12 mouse cellular contexts compared by ENCODE assay signal in the genomic region with DNA sequence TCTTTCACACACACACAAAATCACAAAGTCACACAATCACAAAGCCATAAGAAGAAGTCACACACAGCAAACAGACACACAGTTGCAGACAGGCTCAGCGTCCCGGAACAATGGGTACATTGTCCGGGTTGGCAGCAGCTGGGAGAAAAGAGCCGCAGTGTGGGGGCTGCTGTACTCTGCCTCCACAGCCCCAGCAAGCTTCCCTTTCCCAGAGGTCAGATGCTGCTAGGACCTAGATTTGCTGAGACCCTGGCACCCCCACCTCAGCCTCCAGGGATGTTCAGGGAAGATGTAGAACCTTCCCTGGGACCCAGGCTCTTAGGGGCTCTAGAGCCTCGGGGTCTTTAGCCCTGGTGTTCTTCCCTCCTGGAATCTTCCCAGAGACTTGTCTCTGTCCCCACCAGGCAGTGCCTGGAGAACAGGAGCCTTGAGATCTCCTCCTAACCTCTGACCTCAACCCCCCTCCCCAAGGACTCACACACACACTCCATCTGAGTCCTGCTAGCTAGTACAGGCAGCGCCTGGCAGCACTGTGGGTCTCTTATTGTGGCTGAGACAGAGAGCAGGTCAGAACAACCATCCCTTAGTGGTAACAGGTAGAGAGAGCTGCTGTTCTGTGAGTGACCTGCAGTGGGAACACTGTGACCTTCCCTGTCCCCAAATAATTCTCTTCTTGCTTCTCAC. TPM values are rescaled to one million over a fixed set of nuclear protein-coding genes. Genes with fewer than 3 reads are reported as not detected.
DNase-seq lines count a peak whose midpoint lies in the region; ATAC-seq lines count a peak whose summit lies in the region.
"Had no signal": no experiment of that assay in that cellular context is flagged by ENCODE, and none has a peak within 500 bp of the region (broad histone marks: within the 10 kb centered on the region; RNA-seq: fewer than 3 reads in every experiment).

No protein-coding gene starts in this region.

- WGBS in heart, embryonic 14.5 days, result 59% methylated on average over 6 of the region's 6 CpGs
- 58% methylated on average over 6 of the region's 6 CpGs for WGBS in heart, embryonic 11.5 days (ENCODE audit: insufficient replicate concordance)
- 16% methylated on average over 6 of the region's 6 CpGs for WGBS in embryonic facial prominence, embryonic 10.5 days
- 8% methylated on average over 6 of the region's 6 CpGs for WGBS in hindbrain, embryonic 15.5 days
- WGBS in neural tube, embryonic 12.5 days, result 17% methylated on average over 6 of the region's 6 CpGs

- peak; percentile 51 for DNase-seq in embryonic facial prominence, embryonic 10.5 days (ENCODE audit: low spot score)
- DNase-seq in spleen, adult 12 weeks (ENCODE audit: low spot score), result no peak
- no peak for DNase-seq in kidney, postnatal 36 days
- DNase-seq: heart, adult 18-20 months; kidney, adult 9 months; lung, postnatal 14 days had no signal

- no peaks in the 10 kb centered on the region for H3K9me3 ChIP-seq in heart, embryonic 14.5 days (ENCODE audit: control insufficient read depth, low read length)
- H3K9me3 ChIP-seq in heart, embryonic 11.5 days (replicated peaks; ENCODE audit: control insufficient read depth, low read length), result no peaks in the 10 kb centered on the region
- H3K9me3 ChIP-seq in embryonic facial prominence, embryonic 10.5 days, result no peaks in the 10 kb centered on the region
- no peaks in the 10 kb centered on the region for H3K9me3 ChIP-seq in hindbrain, embryonic 15.5 days
- no peaks in the 10 kb centered on the region for H3K9me3 ChIP-seq in neural tube, embryonic 12.5 days

- H3K27me3 ChIP-seq in heart, embryonic 14.5 days (ENCODE audit: control insufficient read depth, insufficient read depth, low read length), result no peaks in the 10 kb centered on the region
- no peaks in the 10 kb centered on the region for H3K27me3 ChIP-seq in heart, embryonic 11.5 days (ENCODE audit: control insufficient read depth, insufficient read depth, low read length)
- no peaks in the 10 kb centered on the region for H3K27me3 ChIP-seq in embryonic facial prominence, embryonic 10.5 days (replicated peaks; ENCODE audit: low read depth, poor library complexity, severe bottlenecking)
- no peaks in the 10 kb centered on the region for H3K27me3 ChIP-seq in hindbrain, embryonic 15.5 days
- H3K27me3 ChIP-seq in neural tube, embryonic 12.5 days (replicated peaks), result no peaks in the 10 kb centered on the region

- H3K36me3 ChIP-seq in heart, embryonic 14.5 days (ENCODE audit: control insufficient read depth, insufficient read depth, low read length), result peaks cover 16% of the 10 kb centered on the region
- H3K36me3 ChIP-seq in heart, embryonic 11.5 days (ENCODE audit: control insufficient read depth, insufficient read depth, low read length), result peaks cover 1% of the 10 kb centered on the region; the same call in 1 of the 2 replicates
- H3K36me3 ChIP-seq in embryonic facial prominence, embryonic 10.5 days (replicated peaks), result peaks cover 24% of the 10 kb centered on the region
- peaks cover 7% of the 10 kb centered on the region for H3K36me3 ChIP-seq in hindbrain, embryonic 15.5 days
- H3K36me3 ChIP-seq in neural tube, embryonic 12.5 days, result peaks cover 14% of the 10 kb centered on the region

- no peak for ATAC-seq in heart, embryonic 14.5 days (ENCODE audit: insufficient number of reproducible peaks, insufficient read depth, low FRiP score, low read depth)
- no peak for ATAC-seq in heart, embryonic 11.5 days (replicated peaks; ENCODE audit: insufficient number of reproducible peaks, low FRiP score, low TSS enrichment)
- ATAC-seq in hindbrain, embryonic 15.5 days (ENCODE audit: low FRiP score, low read depth), result no peak
- no peak for ATAC-seq in neural tube, embryonic 12.5 days (ENCODE audit: low FRiP score, low read depth)
- ATAC-seq in inflammation-experienced regulatory T-cells, adult 6 months, result no peak

- H3K9ac ChIP-seq in heart, embryonic 14.5 days (ENCODE audit: low read length), result 0 out of 2 replicates have a peak overlapping the region, but pooled peaks have one; percentile 11
- H3K9ac ChIP-seq in heart, embryonic 11.5 days (ENCODE audit: low read depth, low read length), result no peak overlapping the region
- H3K9ac ChIP-seq in hindbrain, embryonic 15.5 days, result no peak overlapping the region
- 0 out of 2 replicates have a peak overlapping the region, but pooled peaks have one; percentile 17 for H3K9ac ChIP-seq in neural tube, embryonic 12.5 days

- no peak overlapping the region for H3K4me2 ChIP-seq in heart, embryonic 14.5 days (ENCODE audit: low read length)
- H3K4me2 ChIP-seq in heart, embryonic 11.5 days, result no peak overlapping the region
- H3K4me2 ChIP-seq in hindbrain, embryonic 15.5 days, result no peak overlapping the region
- peak overlapping the region; percentile 27 for H3K4me2 ChIP-seq in neural tube, embryonic 12.5 days (replicated peaks)

- H3K4me3 ChIP-seq in heart, embryonic 14.5 days (ENCODE audit: control insufficient read depth in 1 of 2, insufficient read depth in 1 of 2, low read depth in 1 of 2, low read length in 2 of 2), result no peak overlapping the region
- H3K4me3 ChIP-seq in heart, embryonic 11.5 days (ENCODE audit: low read depth, low read length), result no peak overlapping the region
- peak overlapping the region; percentile 83 for H3K4me3 ChIP-seq in embryonic facial prominence, embryonic 10.5 days
- no peak overlapping the region for H3K4me3 ChIP-seq in hindbrain, embryonic 15.5 days
- no peak overlapping the region for H3K4me3 ChIP-seq in neural tube, embryonic 12.5 days

- H3K27ac ChIP-seq in heart, embryonic 14.5 days (replicated peaks in 1 of 2; ENCODE audit: control insufficient read depth in 1 of 2, insufficient read depth in 1 of 2, low read depth in 2 of 2, low read length in 2 of 2), result peak overlapping the region in 1 of 2 experiments; percentile 12; a peak in 1 of 4 replicates
- no peak overlapping the region for H3K27ac ChIP-seq in heart, embryonic 11.5 days (ENCODE audit: low read depth, low read length)
- peak overlapping the region; percentile 78 for H3K27ac ChIP-seq in embryonic facial prominence, embryonic 10.5 days (replicated peaks)
- H3K27ac ChIP-seq in hindbrain, embryonic 15.5 days (replicated peaks), result peak overlapping the region; percentile 66
- H3K27ac ChIP-seq in neural tube, embryonic 12.5 days, result peak overlapping the region; percentile 69

- H3K4me1 ChIP-seq in heart, embryonic 14.5 days (ENCODE audit: control insufficient read depth in 2 of 2, insufficient read depth in 2 of 2, low read length in 2 of 2), result peaks cover 25 to 27% of the 10 kb centered on the region in 2 experiments
- peaks cover 13% of the 10 kb centered on the region for H3K4me1 ChIP-seq in heart, embryonic 11.5 days (ENCODE audit: control insufficient read depth, insufficient read depth, low read length)
- peaks cover 69% of the 10 kb centered on the region for H3K4me1 ChIP-seq in embryonic facial prominence, embryonic 10.5 days
- H3K4me1 ChIP-seq in hindbrain, embryonic 15.5 days (replicated peaks), result peaks cover 49% of the 10 kb centered on the region
- peaks cover 55% of the 10 kb centered on the region for H3K4me1 ChIP-seq in neural tube, embryonic 12.5 days

RNA-seq across cellular contexts. Expression of gene Marcksl1, which starts 1.8 kb away (rescaled TPM):
- 301 and 313 TPM in 2 replicates for polyA plus RNA-seq in heart, embryonic 14.5 days (2014; fragmentation: Nextera tagmentation; extraction: Ambion mirVana)
- polyA plus RNA-seq in heart, embryonic 11.5 days (2014; fragmentation: Nextera tagmentation; extraction: Ambion mirVana), result 506 and 517 TPM in 2 replicates
- 1,428 and 1,442 TPM in 2 replicates for polyA plus RNA-seq in embryonic facial prominence, embryonic 10.5 days (2016; fragmentation: Nextera tagmentation; extraction: Ambion mirVana)
- polyA plus RNA-seq in hindbrain, embryonic 15.5 days (2015; fragmentation: Nextera tagmentation; extraction: Ambion mirVana), result 1,671 and 1,849 TPM in 2 replicates
- 2,122 and 2,278 TPM in 2 replicates for polyA plus RNA-seq in neural tube, embryonic 12.5 days (2016; fragmentation: Nextera tagmentation; extraction: Ambion mirVana)
- polyA plus RNA-seq in inflammation-experienced regulatory T-cells, adult 6 months (2017; shearing (Covaris generic)), result 1 to 10 TPM; 2.7 to 4.9 (median 4.4) TPM

RNA-seq across cellular contexts. Expression of gene Fam229a, which starts 20.6 kb away (rescaled TPM):
- polyA plus RNA-seq in heart, embryonic 14.5 days (2014; fragmentation: Nextera tagmentation; extraction: Ambion mirVana), result not detected in 2 replicates
- not detected in 2 replicates for polyA plus RNA-seq in heart, embryonic 11.5 days (2014; fragmentation: Nextera tagmentation; extraction: Ambion mirVana)
- not detected in 2 replicates for polyA plus RNA-seq in embryonic facial prominence, embryonic 10.5 days (2016; fragmentation: Nextera tagmentation; extraction: Ambion mirVana)
- polyA plus RNA-seq in hindbrain, embryonic 15.5 days (2015; fragmentation: Nextera tagmentation; extraction: Ambion mirVana), result 0.39 and 0.87 TPM in 2 replicates
- polyA plus RNA-seq in neural tube, embryonic 12.5 days (2016; fragmentation: Nextera tagmentation; extraction: Ambion mirVana), result not detected in 2 replicates
- not detected for polyA plus RNA-seq in inflammation-experienced regulatory T-cells, adult 6 months (2017; shearing (Covaris generic))

RNA-seq across cellular contexts. Expression of gene Tssk3, which starts 20.7 kb away (rescaled TPM):
- not detected in 2 replicates for polyA plus RNA-seq in heart, embryonic 14.5 days (2014; fragmentation: Nextera tagmentation; extraction: Ambion mirVana)
- polyA plus RNA-seq in heart, embryonic 11.5 days (2014; fragmentation: Nextera tagmentation; extraction: Ambion mirVana), result not detected in 2 replicates
- polyA plus RNA-seq in embryonic facial prominence, embryonic 10.5 days (2016; fragmentation: Nextera tagmentation; extraction: Ambion mirVana), result not detected in 2 replicates
- polyA plus RNA-seq in hindbrain, embryonic 15.5 days (2015; fragmentation: Nextera tagmentation; extraction: Ambion mirVana), result 0.53 and 0.73 TPM in 2 replicates
- polyA plus RNA-seq in neural tube, embryonic 12.5 days (2016; fragmentation: Nextera tagmentation; extraction: Ambion mirVana), result not detected in 2 replicates
- not detected for polyA plus RNA-seq in inflammation-experienced regulatory T-cells, adult 6 months (2017; shearing (Covaris generic))
- polyA plus RNA-seq: thymus, postnatal 0 days had no signal

RNA-seq across cellular contexts. Expression of gene Hdac1, which starts 31.0 kb away (rescaled TPM):
- polyA plus RNA-seq in heart, embryonic 14.5 days (2014; fragmentation: Nextera tagmentation; extraction: Ambion mirVana), result 123 and 124 TPM in 2 replicates
- polyA plus RNA-seq in heart, embryonic 11.5 days (2014; fragmentation: Nextera tagmentation; extraction: Ambion mirVana), result 154 and 175 TPM in 2 replicates
- 302 and 304 TPM in 2 replicates for polyA plus RNA-seq in embryonic facial prominence, embryonic 10.5 days (2016; fragmentation: Nextera tagmentation; extraction: Ambion mirVana)
- 84.7 and 92.2 TPM in 2 replicates for polyA plus RNA-seq in hindbrain, embryonic 15.5 days (2015; fragmentation: Nextera tagmentation; extraction: Ambion mirVana)
- polyA plus RNA-seq in neural tube, embryonic 12.5 days (2016; fragmentation: Nextera tagmentation; extraction: Ambion mirVana), result 179 and 192 TPM in 2 replicates
- 100 to 1,000 TPM; 256 to 267 (median 261) TPM for polyA plus RNA-seq in inflammation-experienced regulatory T-cells, adult 6 months (2017; shearing (Covaris generic))

RNA-seq across cellular contexts. Expression of gene Bsdc1, which starts 50.2 kb away (rescaled TPM):
- polyA plus RNA-seq in heart, embryonic 14.5 days (2014; fragmentation: Nextera tagmentation; extraction: Ambion mirVana), result 23.2 and 25.5 TPM in 2 replicates
- 24.1 and 24.6 TPM in 2 replicates for polyA plus RNA-seq in heart, embryonic 11.5 days (2014; fragmentation: Nextera tagmentation; extraction: Ambion mirVana)
- 19.7 and 21.5 TPM in 2 replicates for polyA plus RNA-seq in embryonic facial prominence, embryonic 10.5 days (2016; fragmentation: Nextera tagmentation; extraction: Ambion mirVana)
- 35.3 and 37.4 TPM in 2 replicates for polyA plus RNA-seq in hindbrain, embryonic 15.5 days (2015; fragmentation: Nextera tagmentation; extraction: Ambion mirVana)
- 31.9 and 33.1 TPM in 2 replicates for polyA plus RNA-seq in neural tube, embryonic 12.5 days (2016; fragmentation: Nextera tagmentation; extraction: Ambion mirVana)
- 10 to 100 TPM; 20.2 to 33.8 (median 28.8) TPM for polyA plus RNA-seq in inflammation-experienced regulatory T-cells, adult 6 months (2017; shearing (Covaris generic))

Comparison
In these comparisons a context has a peak if more than half of its experiments do, and no peak if none do; other contexts are left out.
1. H3K9ac ChIP-seq: peak in heart, embryonic 14.5 days (single experiment) and neural tube, embryonic 12.5 days (single experiment); none in heart, embryonic 11.5 days (single experiment) and hindbrain, embryonic 15.5 days (single experiment).
2. RNA of gene Marcksl1, which starts 1.8 kb away (polyA plus RNA-seq): 2,122 to 2,278 TPM in neural tube, embryonic 12.5 days, 1,671 to 1,849 TPM in hindbrain, embryonic 15.5 days, 1,428 to 1,442 TPM in embryonic facial prominence, embryonic 10.5 days, 506 to 517 TPM in heart, embryonic 11.5 days and 301 to 313 TPM in heart, embryonic 14.5 days; 2.7 to 4.9 TPM in inflammation-experienced regulatory T-cells, adult 6 months; every median in the first group is over 10 times any median in the second.